Mouse (Mus musculus): ENCODE results near the gene Cand2.

Cand2 gene

GRCm38 (mm10) chr6:115774501-115774921, at the start of gene Cand2:
TSS of gene Cand2 (plus strand) at chr6:115774538.
- no peak for DNase-seq (ENCODE audit: low spot score in 2 of 2)

GRCm38 (mm10) chr6:115727108-115727507, 47.2 kb upstream of the Cand2 start:
- peak; percentile 27 to 31 for DNase-seq (ENCODE audit: low spot score in 2 of 2)

- DNase-seq (ENCODE audit: low spot score in 2 of 2), result no peak
Measured at GRCm38 (mm10) chr6:115727570-115727969, 46.8 kb upstream of the Cand2 start.

GRCm38 (mm10) chr6:115730560-115731342, 43.6 kb upstream of the Cand2 start:
- DNase-seq (ENCODE audit: low spot score in 2 of 2), result no peak

DNA sequence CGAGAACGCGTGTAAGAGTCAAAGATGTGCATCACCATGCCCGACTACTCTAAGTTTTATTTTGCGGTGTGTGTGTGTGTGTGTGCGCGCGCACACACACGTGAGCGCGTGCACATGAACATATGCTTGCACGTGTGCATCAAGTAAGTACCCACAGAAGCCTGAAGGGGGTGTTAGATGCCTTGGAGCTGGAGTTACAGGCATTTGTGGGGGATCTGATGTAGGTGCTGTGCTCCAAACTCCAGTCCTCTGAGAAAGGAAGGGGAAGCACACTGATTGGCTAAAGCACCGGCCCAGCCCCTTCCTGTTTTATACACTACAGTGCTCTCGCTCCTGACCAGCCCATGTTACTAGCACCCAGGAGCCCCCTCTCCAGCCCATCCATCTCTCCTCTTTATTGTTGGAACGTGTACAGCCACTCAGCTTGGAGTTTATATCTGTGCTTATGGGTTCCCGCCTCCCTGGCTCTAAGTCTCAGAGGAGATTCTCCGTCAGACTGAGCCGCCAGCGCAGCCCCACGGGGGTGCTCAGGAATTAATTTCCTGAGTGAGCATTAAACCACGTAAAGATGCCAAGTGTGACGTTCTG, 41.9 kb upstream of the Cand2 start:
- DNase-seq (ENCODE audit: low spot score in 2 of 2), result no peak

GRCm38 (mm10) chr6:115734909-115735308, 39.4 kb upstream of the Cand2 start:
- no peak for DNase-seq (ENCODE audit: low spot score in 2 of 2)

- no peak for DNase-seq (ENCODE audit: low spot score in 2 of 2)
Measured at GRCm38 (mm10) chr6:115739056-115739455, 35.3 kb upstream of the Cand2 start.

- no peak for DNase-seq (ENCODE audit: low spot score in 2 of 2)
Measured at GRCm38 (mm10) chr6:115743569-115743968, 30.8 kb upstream of the Cand2 start.

DNA sequence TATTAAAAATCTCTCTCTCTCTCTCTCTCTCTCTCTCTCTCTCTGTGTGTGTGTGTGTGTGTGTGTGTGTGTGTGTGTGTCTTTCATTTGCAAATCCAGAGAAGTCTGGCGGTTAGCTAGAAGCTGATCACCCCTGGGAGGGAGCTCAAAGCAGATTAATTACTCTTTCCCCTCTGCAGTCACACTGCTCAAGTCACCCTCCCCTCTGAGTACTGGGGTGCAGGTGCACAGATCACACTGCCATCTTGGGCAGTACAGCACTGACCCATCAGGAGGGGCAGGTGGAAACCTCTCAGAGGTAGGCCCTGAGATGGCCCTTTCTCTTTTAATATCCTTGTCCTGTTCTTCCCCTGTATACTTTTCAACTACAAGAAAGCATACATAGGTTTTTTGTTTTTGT, 28.0 kb upstream of the Cand2 start:
- no peak for DNase-seq (ENCODE audit: low spot score in 2 of 2)

GRCm38 (mm10) chr6:115755536-115755935, 18.8 kb upstream of the Cand2 start:
- no peak for DNase-seq (ENCODE audit: low spot score in 2 of 2)

GRCm38 (mm10) chr6:115758981-115759435, 15.3 kb upstream of the Cand2 start:
- no peak for DNase-seq (ENCODE audit: low spot score in 2 of 2)

DNA sequence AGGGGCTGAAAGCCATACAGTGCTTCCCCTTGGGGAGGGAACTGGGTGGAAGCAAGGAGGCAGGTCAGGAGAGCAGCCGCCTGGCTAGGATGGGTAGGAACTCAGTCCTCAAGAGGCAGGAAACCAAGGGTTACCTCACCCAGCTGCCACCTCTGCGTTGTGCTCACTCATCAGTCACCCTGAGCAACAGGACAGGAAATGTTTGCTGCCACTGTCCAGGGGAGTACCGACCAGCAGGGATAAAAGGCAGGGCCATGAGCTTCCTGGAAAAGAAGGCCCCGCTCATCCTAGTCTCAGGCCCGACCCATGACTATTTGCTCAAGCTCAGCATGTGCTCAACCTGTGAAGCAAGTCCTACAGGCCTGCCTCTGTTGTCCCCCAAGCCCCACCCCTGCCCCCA, 14.9 kb upstream of the Cand2 start:
- DNase-seq (ENCODE audit: low spot score in 2 of 2), result no peak

DNA sequence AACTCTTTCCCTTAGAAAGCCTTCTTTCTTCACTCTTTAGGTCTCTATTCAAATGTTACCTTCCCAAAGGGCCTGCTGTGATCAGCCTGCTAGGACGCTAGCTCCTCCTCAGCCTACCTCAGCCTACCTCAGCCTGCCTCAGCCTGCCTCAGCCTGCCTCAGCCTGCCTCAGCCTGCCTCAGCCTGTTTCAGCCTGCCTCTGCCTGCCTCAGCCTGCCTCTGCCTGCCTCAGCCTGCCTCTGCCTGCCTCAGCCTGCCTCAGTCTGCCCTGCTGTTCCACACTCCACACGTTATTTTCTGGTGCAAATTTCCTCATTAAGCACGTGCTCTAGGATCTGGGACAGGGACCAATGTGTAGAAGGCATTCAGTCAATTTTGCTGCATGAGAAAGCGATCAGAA, 14.2 kb upstream of the Cand2 start:
- DNase-seq (ENCODE audit: low spot score in 2 of 2), result no peak

DNA sequence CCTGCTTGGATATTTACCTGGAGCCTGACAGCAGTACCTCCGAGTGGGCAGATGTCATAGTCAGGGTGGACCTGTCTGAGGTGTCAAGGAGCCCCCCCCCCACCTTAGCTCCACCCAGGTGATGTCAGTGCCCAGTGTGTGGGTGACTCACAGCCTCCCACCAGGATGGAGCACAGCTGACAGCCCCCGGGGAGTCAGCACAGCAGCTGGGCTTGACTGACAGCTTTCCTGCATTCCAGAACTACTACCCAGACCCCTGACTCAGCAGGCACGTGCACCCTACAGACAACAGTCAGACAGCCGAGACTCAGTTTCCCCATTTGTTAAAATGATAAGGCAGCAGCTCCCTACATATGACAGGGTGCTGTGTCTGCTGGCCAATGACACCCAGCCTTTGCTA, 13.4 kb upstream of the Cand2 start:
- DNase-seq (ENCODE audit: low spot score in 2 of 2), result no peak

- no peak for DNase-seq (ENCODE audit: low spot score in 2 of 2)
Measured at GRCm38 (mm10) chr6:115761995-115762756, 12.2 kb upstream of the Cand2 start, which contains the start of gene Tmem40. TSS of gene Tmem40 (minus strand) at chr6:115762410.

DNA sequence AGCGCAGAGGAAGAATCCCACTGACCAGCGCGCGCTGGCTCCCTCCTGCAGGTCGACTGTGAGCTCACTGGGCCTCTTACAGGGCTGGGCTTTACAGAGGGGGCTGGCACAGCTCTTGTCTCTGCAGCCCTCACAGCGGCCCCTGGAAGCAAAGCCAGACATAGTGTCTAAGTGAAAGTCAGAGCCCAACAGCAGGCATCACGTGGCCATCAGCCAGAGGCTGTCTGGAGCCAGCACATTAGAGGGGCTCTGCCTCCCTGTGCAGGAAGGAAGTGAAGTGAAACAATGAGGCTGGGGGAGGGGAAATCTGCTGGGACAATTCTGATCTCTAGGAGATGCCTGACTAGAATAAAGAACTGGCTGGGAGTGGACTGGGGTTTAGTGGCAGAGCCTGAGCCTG, 10.2 kb upstream of the Cand2 start:
- no peak for DNase-seq (ENCODE audit: low spot score in 2 of 2)

DNA sequence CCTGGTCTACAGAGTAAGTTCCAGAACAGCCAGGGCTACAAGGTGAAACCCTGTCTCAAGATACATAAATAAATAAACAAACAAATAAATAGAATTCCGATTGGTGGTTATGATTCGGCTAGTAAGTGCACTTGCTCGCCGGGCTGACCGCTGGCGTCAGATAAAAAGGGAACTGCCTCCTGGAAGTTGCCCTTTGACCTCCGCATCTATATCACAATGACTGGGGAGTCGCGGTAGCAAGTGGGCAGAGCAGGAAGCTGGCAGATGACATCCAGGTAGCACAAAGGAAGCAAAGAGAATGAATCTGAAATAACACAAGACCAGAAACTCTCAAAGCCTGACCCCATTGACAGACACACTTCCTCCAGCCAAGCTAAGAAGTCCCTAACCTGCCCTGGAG, 7.0 kb upstream of the Cand2 start:
- no peak for DNase-seq (ENCODE audit: low spot score in 2 of 2)

- DNase-seq (ENCODE audit: low spot score in 2 of 2), result no peak
Measured at GRCm38 (mm10) chr6:115768207-115768606, 6.1 kb upstream of the Cand2 start.

GRCm38 (mm10) chr6:115770059-115770670, 4.2 kb upstream of the Cand2 start:
- DNase-seq (ENCODE audit: low spot score in 2 of 2), result no peak

- DNase-seq (ENCODE audit: low spot score in 2 of 2), result no peak
Measured at GRCm38 (mm10) chr6:115770852-115771251, 3.5 kb upstream of the Cand2 start.

- no peak for DNase-seq (ENCODE audit: low spot score in 2 of 2)
Measured at GRCm38 (mm10) chr6:115772201-115772600, 2.1 kb upstream of the Cand2 start.

DNA sequence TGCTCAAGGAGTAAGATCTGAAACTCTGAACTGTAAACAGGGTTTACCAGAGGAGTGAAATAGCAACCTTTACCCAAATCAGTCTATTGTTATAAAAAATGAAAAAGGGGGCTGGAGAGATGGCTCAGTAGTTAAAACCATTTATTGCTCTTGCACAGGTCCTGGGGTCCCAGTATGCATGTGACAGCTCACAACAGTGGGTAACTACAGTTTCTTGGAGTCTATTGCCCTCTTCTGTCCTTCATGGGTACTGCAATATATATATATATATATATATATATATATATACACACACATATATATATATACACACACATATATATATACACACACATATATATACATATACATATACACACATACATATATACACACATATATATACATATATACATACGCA, 1.7 kb upstream of the Cand2 start:
- no peak for DNase-seq (ENCODE audit: low spot score in 2 of 2)
